Mouse (Mus musculus): Measurements from ENCODE around the gene P2rx7. TPM values are rescaled to one million over a fixed set of nuclear protein-coding genes. Genes with fewer than 3 reads are reported as not detected.

Gene P2rx7
- total RNA-seq, 2 experiments from 2014 or later, result 1.9 TPM

- no peak for DNase-seq
These were observed 49.9 kb downstream of the P2rx7 start for GRCm38 (mm10) chr5:122693431-122694207.

GRCm38 (mm10) chr5:122695516-122695915, 51.8 kb downstream of the P2rx7 start:
- DNase-seq, result no peak

GRCm38 (mm10) chr5:122698041-122698700, 54.5 kb downstream of the P2rx7 start:
- no peak for DNase-seq

DNA sequence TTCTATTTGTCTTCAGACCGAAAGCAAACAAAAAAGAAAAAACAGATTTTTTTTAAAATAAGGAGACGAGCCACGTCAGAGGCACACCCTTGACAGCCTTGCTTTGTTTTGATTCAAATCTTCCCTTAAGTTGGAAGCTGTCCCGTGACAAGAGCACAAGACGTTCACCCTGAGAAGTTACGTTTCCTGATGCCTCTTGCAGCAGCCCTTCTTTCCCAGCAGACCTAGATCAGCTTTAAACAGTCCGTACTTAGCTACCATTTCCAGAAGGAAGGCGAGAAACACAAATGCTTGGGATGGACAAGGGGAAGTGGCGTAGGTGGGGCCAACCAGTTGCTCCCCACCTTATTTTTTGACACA, 55.0 kb downstream of the P2rx7 start:
- DNase-seq, result no peak

GRCm38 (mm10) chr5:122700109-122700836, 56.6 kb downstream of the P2rx7 start:
- DNase-seq, result no peak

DNA sequence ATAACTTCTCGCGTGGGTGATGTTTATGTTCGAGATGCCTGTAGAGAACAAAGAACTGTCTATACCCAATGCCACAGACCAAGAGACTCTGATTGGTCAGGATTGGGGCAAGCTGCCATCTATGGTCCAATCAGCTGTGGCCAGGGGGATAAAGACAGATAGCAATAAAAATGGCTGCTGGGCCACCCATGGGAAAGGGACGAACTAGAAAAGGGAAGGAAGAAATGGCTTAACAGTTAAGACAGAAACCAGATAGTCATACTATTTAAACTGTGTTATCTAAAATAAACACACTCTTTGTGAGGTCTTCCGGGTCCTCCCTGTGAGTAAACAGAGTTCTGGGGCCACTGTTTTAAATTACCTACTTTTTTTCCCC, 57.1 kb downstream of the P2rx7 start:
- DNase-seq, result no peak

- peak; percentile 22 for DNase-seq
These were observed 58.4 kb downstream of the P2rx7 start for GRCm38 (mm10) chr5:122702156-122702555.

- DNase-seq, result no peak
These were observed 59.9 kb downstream of the P2rx7 start for GRCm38 (mm10) chr5:122703574-122703973.

GRCm38 (mm10) chr5:122704571-122704970, 60.9 kb downstream of the P2rx7 start:
- no peak for DNase-seq

DNA sequence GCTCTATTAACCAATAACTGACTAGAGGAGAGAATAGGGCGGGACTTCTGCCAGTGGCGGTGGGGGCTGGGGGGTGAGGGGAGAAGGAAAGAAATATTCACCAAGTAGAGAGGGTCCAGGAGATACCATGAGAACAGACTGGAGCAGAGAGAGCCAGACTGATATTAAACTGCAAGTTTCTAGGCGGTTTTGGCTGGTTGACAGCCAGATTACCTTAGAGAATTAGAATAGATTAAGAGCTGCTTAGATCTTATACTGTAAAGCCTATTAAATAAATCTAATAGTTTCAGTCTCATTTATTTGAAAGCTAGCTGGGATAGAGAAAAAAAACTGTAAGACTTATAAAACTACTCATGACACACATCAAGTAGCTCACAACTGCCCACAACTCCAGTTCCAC, 61.5 kb downstream of the P2rx7 start:
- no peak for DNase-seq

DNA sequence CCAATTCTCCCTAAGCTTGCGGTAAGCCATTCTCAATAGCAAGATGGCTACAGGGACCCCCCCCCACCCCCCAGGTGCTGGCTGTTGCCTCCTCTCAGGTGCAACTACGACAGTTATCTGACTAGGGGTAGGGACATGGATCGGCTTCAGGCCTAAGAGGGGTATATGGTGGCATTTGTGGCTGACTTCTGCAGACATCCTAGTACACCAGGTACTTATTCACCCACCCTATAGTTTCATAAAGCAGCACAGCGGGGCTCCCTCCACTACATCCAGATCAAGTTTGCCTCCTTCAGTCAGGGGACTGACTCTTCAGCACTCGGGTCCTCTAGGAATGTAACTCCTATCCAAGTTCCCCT, 63.2 kb downstream of the P2rx7 start:
- DNase-seq, result no peak

GRCm38 (mm10) chr5:122707276-122708181, 63.8 kb downstream of the P2rx7 start, which contains the start of gene P2rx4:
Gene P2rx4, plus strand, starts transcription at chr5:122707544.
- peak; percentile 77 for DNase-seq

DNA sequence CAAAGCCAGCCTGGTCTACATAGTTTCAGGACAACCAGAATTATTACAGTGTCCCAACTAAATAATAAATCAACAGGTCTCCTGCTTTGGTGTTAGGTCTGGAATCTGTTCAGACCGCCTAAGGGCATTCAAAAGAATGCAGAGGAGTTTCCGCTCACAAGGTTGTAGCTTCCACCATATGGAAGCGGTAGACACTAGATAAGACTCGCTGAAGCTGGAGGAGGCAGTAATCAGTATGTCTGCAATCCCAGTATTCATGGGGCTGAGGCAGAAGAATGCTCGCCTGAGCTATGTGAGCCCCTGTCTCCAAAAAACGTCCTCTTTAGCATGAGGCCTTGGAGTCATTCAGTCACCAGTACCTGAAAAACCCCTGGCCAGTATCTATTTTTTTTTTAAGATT, 65.1 kb downstream of the P2rx7 start:
- no peak for DNase-seq

GRCm38 (mm10) chr5:122715723-122716122, 72.0 kb downstream of the P2rx7 start:
- DNase-seq, result no peak

DNA sequence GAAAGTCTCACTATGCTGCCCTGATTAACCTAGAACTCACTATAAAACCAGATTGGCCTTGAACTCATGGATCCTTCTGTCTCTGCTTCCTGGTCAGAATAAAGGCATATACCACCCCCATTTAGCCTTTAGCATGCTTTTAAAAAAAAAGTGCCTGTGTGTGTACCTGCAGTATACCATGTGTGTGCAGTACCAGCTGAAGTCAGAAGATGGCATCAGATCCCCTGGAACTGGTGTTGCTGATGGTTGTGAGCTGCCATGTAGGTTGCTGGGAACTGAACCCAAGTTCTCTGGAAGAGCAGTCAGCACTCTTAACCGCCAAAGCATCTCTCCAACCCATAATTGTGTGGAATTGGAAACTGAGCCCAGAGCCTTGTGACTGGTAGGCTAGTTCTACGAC, 73.1 kb downstream of the P2rx7 start:
- no peak for DNase-seq

- no peak for DNase-seq
These were observed 74.7 kb downstream of the P2rx7 start for GRCm38 (mm10) chr5:122718400-122718799.

- DNase-seq, result no peak
These were observed 75.5 kb downstream of the P2rx7 start for GRCm38 (mm10) chr5:122719168-122719567.

DNA sequence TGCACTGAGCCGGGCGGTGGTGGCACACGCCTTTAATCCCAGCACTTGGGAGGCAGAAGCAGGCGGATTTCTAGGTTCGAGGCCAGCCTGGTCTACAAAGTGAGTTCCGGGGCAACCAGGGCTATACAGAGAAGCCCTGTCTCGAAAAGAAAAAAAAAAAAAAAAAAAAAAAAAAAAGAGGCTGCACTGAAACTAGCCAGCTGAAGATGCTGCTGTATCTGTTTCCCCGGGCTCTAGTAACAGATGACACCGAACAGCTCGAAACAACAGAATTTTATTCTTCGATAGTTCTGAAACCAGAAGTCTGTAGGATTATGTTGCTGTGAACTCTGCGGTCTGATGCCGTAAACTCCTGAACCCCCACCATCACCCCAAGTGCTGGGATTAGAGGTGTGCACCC, 81.7 kb downstream of the P2rx7 start:
- DNase-seq, result no peak

- DNase-seq, result no peak
These were observed 82.4 kb downstream of the P2rx7 start for GRCm38 (mm10) chr5:122726068-122726467.

DNA sequence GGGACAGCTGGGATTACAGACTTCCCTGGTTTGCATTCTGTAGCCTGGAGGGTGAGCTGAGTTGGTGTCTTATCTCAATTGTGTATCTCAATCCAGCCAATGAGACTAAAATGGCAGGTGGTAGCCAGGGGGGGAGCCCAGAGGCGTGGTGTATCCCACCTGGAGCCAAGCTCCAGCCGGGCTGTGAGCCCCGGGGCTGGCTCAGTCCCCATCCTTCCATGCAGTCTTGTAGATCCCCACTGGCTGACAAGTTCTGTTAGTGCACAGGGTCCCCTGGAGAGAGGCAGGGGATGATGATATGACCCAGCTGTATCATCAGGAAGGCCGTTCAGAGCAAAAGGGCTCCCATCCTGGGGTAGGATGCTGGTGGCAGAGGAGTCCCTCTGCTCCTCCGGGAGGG, 82.9 kb downstream of the P2rx7 start:
- no peak for DNase-seq

GRCm38 (mm10) chr5:122727096-122727495, 83.4 kb downstream of the P2rx7 start:
- no peak for DNase-seq

- DNase-seq, result no peak
These were observed 87.1 kb downstream of the P2rx7 start for GRCm38 (mm10) chr5:122730776-122731175.
